Mouse (Mus musculus) cortical plate, adult 2 months (tissue): ENCODE measurements around the gene Coq9.

ENCODE experiments used
- CTCF ChIP-seq: fragments of 200-500 bp; IDR thresholded peaks from 2 replicates; pipeline ENCODE4 v1.5.1; 2011; ENCODE audit warnings: mild to moderate bottlenecking, control low read depth, low read length; ENCODE audit not compliant: insufficient read depth; ENCODE audit errors: extremely low read depth
- POLR2A ChIP-seq: fragments of 200-500 bp; IDR thresholded peaks from 2 replicates; pipeline ENCODE4 v1.6.1; 2011; ENCODE audit warnings: mild to moderate bottlenecking, low read length, control low read depth; ENCODE audit not compliant: insufficient read depth; ENCODE audit errors: extremely low read depth

DNA sequence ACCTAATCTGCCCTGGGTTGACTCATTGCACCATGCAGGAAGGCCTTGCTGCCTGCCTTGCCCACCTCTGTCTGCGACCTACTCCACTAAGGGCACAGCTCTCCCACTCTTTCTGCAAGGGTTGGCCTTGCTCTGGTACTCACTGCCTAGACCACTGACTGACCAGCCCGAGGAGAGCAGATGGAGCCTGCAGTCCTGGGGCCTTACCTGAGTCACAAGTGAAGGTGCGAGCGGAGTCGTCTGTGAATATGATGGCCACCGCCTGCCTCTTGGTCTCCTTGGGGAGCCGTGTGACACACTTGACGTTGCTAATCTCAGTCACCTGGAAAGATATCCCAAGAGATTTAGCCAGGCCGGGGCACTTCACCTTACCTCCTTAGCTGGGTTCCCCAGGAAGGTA, 28.8 kb downstream of the Coq9 start:
- TF ChIP-seq POLR2A (no peak), CTCF (no peak)
